Mouse (Mus musculus): Measurements from ENCODE around the gene Pygm.

Gene Pygm

GRCm38 (mm10) chr19:6352107-6352505, 32.1 kb upstream of the Pygm start:
- no peak for DNase-seq (ENCODE audit: inconsistent ontology term)

- no peak for DNase-seq (ENCODE audit: inconsistent ontology term)
Measured at GRCm38 (mm10) chr19:6354030-6354429, 30.2 kb upstream of the Pygm start.

GRCm38 (mm10) chr19:6361291-6361690, 22.9 kb upstream of the Pygm start:
- no peak for DNase-seq (ENCODE audit: inconsistent ontology term)

- DNase-seq (ENCODE audit: inconsistent ontology term), result no peak
Measured at GRCm38 (mm10) chr19:6363091-6363410, 21.1 kb upstream of the Pygm start.

- peak; percentile 100 for DNase-seq (ENCODE audit: inconsistent ontology term)
Measured at GRCm38 (mm10) chr19:6363411-6364240, 20.6 kb upstream of the Pygm start, which contains the start of gene Sf1. Gene Sf1 (plus strand): TSS chr19:6363690.

GRCm38 (mm10) chr19:6364317-6364725, 19.9 kb upstream of the Pygm start:
- peak; percentile 88 for DNase-seq (ENCODE audit: inconsistent ontology term)

GRCm38 (mm10) chr19:6364842-6365241, 19.4 kb upstream of the Pygm start:
- no peak for DNase-seq (ENCODE audit: inconsistent ontology term)

- DNase-seq (ENCODE audit: inconsistent ontology term), result no peak
Measured at GRCm38 (mm10) chr19:6370175-6370574, 14.0 kb upstream of the Pygm start.

GRCm38 (mm10) chr19:6372433-6372832, 11.8 kb upstream of the Pygm start:
- peak; percentile 29 for DNase-seq (ENCODE audit: inconsistent ontology term)

- peak; percentile 82 for DNase-seq (ENCODE audit: inconsistent ontology term)
Measured at GRCm38 (mm10) chr19:6373539-6374400, 10.4 kb upstream of the Pygm start.

- DNase-seq (ENCODE audit: inconsistent ontology term), result no peak
Measured at GRCm38 (mm10) chr19:6374571-6374970, 9.6 kb upstream of the Pygm start.

GRCm38 (mm10) chr19:6375423-6376254, 8.6 kb upstream of the Pygm start:
- DNase-seq (ENCODE audit: inconsistent ontology term), result no peak

GRCm38 (mm10) chr19:6376255-6376564, 8.0 kb upstream of the Pygm start:
- no peak for DNase-seq (ENCODE audit: inconsistent ontology term)

- DNase-seq (ENCODE audit: inconsistent ontology term), result no peak
Measured at GRCm38 (mm10) chr19:6376643-6377042, 7.6 kb upstream of the Pygm start.

GRCm38 (mm10) chr19:6377327-6378040, 6.7 kb upstream of the Pygm start:
- DNase-seq (ENCODE audit: inconsistent ontology term), result no peak

GRCm38 (mm10) chr19:6380411-6381166, 3.6 kb upstream of the Pygm start:
- DNase-seq (ENCODE audit: inconsistent ontology term), result no peak

- no peak for DNase-seq (ENCODE audit: inconsistent ontology term)
Measured at GRCm38 (mm10) chr19:6381238-6381637, 3.0 kb upstream of the Pygm start.

- no peak for DNase-seq (ENCODE audit: inconsistent ontology term)
Measured at GRCm38 (mm10) chr19:6382323-6382924, 1.8 kb upstream of the Pygm start.

GRCm38 (mm10) chr19:6383470-6383869, 729 bp upstream of the Pygm start:
- no peak for DNase-seq (ENCODE audit: inconsistent ontology term)

GRCm38 (mm10) chr19:6384954-6385353, 755 bp downstream of the Pygm start:
- DNase-seq (ENCODE audit: inconsistent ontology term), result no peak
